Mouse (Mus musculus): ENCODE results near the gene Krt17.
"Not testable (repeated sequence)": the region's sequence is repeated elsewhere in the genome, so short reads cannot be mapped to it uniquely, and the experiment has no call there.

Gene Krt17

DNA sequence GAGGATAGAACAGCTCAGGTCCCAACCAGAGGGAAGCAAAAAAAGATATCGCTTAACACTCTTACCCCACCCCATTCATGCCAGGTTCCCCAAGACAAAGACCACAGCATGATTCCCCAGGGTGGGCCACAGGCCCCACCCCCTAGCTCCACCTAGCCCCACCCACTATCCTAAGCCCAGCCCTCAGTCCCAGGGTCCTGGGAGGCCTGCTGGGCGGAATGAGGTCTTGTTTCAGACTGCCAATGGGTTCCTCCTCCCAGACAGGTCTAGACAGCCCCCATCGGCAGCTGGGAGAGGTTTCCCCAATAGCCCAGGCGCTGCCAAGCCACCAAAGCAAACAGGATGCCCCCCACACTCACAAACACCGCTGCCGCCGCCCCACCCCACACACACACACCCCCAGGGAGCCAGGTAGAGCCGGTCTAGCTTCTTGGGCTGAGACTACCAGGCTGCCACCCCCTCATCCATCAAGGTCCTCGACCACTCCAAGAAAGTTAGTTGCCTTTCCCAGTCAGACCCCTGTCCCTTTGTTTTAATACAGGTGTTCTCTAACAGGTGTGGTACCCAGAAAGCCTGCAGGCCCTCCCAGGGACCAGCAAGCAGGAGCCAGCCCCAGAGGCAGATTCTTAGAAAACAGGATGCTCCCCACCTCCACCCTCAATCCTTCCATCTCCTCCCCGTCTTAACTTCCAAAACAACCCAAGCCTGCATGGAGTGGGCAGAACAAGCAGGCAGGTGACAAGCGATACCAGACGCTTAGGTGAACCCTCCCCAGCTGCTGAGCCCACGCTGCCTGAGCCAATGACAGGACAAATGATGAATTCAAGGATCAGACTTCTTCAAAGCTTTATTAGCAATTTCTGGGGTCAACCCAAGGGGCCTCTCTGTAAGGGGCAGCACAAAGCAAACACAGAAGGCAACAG, 1.5 kb upstream of the Krt17 start:
- no peak for DNase-seq (ENCODE audit: low spot score)

DNA sequence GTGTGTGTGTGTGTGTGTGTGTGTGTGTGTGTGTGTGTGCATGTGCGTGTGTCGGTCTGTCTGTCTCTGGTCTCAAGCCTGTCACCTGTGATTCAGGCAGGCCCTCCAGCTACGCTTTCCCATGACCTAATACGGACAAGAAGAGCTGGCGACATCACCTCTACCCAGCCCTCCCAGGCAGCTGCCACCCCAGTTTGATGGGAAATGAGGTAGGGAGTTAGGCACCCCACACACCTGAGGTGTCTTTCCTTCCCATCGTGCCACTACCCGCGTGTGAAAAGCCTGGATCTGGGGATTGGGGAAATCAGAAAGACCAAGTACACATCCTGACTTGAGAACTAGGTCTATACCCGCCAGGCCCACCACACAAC, 391 bp upstream of the Krt17 start:
- DNase-seq (ENCODE audit: low spot score): no peak

DNA sequence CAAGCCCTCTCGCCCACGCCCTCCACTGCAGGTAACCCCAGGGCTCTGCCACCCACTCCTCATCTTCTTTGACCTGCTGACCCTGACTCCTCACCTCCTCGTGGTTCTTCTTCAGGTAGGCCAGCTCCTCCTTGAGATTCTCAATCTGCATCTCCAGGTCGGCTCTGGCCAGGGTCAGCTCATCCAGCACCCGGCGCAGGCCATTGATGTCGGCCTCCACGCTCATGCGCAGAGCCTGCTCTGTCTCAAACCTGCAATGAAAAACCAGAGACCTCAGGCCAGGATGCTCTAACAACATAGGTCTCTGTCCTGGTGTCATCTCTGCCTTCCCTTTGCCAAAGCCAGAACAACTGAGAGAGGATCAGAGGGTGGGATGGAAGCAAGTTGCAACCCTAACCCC, 1.8 kb downstream of the Krt17 start:
- no peak for DNase-seq (ENCODE audit: low spot score)

DNA sequence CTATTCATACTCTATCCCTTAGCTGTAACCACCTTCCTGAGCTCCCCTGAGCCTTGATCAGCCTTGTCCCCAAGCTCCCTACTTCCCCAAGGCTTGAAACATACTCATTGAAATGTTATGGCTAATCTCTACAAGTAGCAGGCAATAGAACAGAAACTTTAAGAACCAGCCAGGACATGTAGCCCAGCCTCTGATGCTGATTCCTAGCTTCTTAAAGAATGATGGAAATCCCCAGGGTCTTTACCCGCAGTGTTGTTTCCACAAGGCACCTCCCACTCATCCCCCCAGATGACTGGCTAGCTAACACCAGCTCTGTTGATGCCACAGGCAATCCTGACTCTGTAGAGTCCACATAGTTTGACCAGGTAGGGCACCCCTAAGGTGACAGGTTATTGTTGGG, 2.9 kb downstream of the Krt17 start:
- DNase-seq (ENCODE audit: low spot score): no peak

DNA sequence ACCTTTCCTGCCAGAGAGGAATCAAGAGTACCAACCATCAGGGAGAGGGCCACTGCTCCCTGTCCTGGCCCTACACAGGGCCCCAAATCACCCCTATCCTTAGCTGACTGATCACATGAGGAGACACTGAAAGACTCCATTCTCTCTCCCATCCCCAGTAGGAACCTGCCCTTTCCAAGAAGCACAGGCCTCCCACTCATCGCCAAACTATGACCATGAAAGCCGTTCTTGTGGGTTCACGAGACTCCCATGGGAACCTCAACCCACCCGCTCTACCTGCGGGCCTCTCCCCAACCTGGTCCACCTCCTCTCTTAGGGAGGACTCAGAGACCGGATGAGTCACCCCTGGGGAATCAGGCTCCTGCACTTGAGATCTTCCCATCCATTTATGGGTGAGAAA, 5.3 kb downstream of the Krt17 start:
- DNase-seq (ENCODE audit: low spot score): no peak

DNA sequence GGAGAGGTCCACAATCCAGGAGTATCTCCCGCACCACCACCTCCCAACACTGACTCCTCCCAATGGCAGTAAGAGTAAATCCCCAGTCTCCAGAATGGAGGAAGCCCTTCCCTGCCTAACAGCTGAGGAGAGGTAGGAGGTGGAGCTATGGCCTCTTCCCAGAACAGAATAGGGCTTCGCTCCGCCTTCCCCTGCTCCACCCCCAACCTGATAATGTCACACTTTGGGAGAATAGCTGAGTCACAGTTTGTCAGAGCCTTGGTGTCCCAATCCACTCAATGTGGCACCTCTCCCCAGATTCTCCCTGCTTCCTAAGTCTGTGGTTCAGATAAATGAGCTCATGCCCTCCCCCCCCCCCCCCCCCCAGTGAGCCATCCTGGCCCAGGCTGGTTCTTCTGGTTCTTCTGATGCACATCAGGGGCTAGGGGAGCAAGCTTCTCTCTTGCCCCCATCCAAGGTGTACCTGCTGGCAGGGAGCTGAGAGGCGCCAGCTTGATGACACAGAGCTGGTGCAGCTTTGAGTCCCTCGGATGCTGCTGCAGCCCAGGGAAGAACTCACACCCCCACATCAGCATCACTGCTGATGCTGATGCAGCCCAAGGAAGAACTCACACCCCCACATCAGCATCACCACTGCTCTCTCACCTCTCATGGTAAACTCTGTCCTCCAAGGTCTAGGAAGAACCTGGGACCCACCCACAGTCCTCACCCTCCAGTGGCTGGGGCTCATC, 6.3 kb downstream of the Krt17 start:
- DNase-seq (ENCODE audit: low spot score): no peak

DNA sequence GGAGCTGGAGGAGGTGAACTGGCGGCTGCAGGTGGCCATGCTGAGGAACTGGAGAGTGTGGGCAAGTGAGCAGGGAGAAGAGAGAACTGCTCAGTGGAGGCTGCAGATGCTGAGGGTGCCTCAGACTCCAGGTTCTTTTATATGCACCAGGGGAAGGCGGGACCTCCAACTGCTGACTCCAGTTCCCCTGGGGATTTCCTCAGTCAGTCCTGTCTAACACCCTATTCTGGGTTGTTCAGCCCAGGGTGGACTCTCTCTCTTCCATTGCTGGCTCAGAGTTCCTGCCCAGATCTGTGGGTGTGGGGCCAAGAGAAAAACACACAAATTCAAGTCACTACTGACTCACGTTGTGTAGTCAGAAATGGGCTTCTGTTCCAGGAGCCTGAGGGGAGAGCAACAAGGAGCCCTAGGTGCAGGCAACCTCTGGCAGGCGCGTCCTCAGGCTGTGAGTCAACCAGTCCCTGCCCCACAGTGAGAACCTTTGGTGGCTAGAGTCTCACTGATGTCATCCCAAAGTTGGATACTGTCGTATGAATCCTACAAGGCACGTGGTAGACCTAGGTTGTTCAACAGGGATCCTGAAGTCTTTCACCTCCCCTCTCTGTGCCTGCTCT, 11.9 kb downstream of the Krt17 start, which contains the start of gene Krt16:
Gene Krt16 (minus strand): TSS at position 51 of the 614 bp plus-strand sequence.
- no peak for DNase-seq (ENCODE audit: low spot score)

DNA sequence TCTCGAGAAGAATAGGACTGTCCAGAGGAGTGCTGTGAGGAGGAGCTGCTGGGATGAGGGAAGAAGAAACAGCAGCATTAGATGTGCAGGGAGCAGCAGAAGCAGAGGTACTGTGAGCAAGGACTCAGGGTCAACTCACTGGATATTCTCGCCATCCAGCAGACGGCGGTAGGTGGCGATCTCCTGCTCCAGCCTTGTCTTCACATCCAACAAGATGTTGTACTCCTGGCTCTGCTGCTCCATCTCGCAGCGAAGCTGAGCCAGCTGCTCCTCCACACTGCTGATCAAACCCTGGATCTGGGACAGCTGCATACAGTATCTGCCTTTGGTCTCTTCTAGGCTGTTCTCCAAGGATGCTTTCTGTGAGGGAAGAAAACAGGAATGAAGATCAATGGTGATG, 14.4 kb downstream of the Krt17 start:
- DNase-seq (ENCODE audit: low spot score): not testable (repeated sequence)

DNA sequence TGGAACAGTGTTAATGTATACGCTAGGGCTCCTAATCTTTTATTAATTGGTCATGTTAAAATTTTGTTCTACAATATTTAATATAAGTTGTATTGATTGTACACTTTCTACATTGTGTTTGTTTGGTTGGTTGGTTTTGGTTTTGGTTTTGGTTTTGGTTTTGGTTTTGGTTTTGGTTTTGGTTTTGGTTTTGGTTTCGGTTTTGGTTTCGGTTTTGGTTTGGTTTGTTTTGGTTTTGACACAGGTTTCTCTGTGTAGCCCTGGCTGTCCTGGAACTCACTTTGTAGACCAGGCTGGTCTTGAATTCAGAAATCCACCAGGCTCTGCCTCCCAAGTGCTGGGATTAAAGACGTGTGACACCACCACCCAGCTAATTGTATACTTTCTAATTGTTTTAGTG, 20.6 kb downstream of the Krt17 start:
- DNase-seq (ENCODE audit: low spot score): not testable (repeated sequence)

DNA sequence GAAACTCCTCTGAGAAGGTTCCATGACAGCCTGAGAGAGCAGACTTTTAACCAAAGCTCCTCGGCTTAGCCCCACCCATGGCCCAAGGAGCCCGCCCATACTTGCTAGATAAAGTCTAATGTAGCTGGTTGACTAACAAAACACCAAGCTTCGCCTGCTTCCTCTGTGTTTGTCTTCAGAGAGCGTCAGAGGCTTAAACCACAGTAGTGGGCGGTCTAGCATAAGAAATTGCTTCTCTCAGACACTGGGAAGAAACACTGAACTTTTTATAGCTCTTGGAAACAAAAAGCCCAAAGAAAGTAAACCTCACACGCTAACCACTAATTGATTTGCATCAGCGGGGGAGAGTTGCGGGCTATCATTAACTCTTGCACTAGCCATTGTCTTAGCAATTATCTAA, 39.1 kb downstream of the Krt17 start:
- no peak for DNase-seq (ENCODE audit: low spot score)

DNA sequence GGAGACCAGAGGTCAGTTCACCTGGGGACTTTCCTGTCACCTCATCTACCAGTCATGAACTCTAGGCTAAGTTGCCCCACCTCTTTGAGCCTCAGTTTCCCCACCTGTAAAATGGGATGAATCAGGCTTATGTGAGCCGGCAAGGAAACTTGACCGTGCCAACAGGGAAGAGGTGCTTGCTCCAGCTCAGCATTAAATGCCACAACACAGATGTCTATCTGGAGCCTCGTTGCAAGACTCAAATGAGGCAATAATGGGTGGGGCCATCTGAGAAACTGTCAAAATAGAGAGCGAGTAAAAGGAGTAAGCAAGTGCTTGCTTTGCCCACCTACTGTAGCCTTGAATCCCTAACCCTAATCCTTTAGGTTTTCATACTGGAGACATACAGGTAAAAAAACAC, 41.5 kb downstream of the Krt17 start:
- no peak for DNase-seq (ENCODE audit: low spot score)

DNA sequence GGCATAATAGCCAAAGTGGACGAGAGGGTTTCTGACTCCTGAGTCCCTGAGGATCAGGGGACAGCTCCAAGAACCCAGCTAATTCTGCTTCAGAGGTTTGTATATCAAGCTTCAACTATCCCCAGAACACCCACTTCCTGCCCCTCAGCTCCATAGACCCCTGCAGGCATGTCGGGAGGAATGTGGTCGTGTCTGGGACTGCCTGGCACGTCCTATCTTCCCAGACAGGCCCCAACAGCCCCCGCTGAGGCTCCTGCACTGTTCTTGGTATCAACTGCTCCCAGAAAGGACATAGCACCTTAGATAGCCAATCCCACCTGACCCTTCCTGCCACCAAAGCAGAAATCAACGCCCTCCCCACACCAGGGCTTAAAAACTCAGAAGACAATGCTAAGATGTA, 52.3 kb downstream of the Krt17 start:
- no peak for DNase-seq (ENCODE audit: low spot score)

DNA sequence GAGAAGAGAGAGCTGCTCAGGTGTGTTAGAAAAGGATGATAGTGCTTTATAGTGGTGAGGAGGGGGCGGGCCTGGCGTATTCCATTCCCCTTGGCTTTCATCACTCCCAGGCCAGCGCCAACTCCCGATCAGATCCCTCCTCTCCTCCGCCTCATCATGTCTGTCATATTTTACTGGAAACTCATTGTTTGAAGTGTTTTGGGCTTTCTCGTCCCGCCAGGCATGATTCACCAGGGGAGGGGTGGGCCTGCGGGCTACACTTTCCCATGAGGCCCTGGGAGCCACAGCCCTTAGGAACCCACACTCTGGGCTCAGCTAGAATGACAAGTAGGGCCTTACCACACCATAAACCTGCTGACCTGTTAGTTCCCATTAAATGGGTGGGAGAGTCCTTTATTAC, 53.3 kb downstream of the Krt17 start, which contains the start of gene Krt14:
Gene Krt14 (minus strand): TSS at position 51 of the 400 bp plus-strand sequence.
- no peak for DNase-seq (ENCODE audit: low spot score)
